Mouse (Mus musculus): ENCODE results near the gene Ak2. TPM values are rescaled to one million over a fixed set of nuclear protein-coding genes. Genes with fewer than 3 reads are reported as not detected.

Gene Ak2
- total and polyA plus RNA-seq, 3 experiments = 269 to 363 (median 280) TPM

DNA sequence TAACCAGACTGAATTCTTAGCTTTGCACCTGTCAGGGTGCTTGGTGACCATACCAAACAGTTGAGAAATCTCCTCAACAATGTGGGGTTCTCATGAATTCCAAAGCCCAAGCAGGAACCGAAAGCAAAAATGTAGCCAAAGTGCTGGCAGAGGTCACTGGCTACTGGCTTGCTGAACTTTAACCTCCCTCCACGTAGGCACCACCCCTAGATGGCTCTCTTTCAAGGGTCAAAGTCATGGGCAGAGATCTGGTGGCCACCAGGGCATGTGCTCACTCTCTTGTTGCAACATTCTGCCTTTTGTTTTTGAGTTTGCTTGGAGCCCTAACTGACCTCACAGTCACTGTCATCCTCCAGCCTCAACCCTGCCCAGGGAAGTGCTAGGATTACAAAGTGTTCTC, 8.1 kb upstream of the Ak2 start:
- Histone ChIP-seq H3K36me3 (replicated peaks in 1 of 2; ENCODE audit: control insufficient read depth in 1 of 2, insufficient read depth in 1 of 2, low read length in 1 of 2) (no peaks in the 10 kb centered on the region), H3K27ac (ENCODE audit: insufficient read depth, low read depth) (no peak overlapping the region), H3K79me2 (replicated peaks; ENCODE audit: control insufficient read depth, extremely low read depth, insufficient read depth, poor library complexity, severe bottlenecking) (no peaks in the 10 kb centered on the region), H3K9ac (ENCODE audit: insufficient read depth, low read depth) (no peak overlapping the region), H3K9me3 (replicated peaks; ENCODE audit: low read length) (peaks cover 4% of the 10 kb centered on the region), H3K4me3 (replicated peaks in 1 of 3; ENCODE audit: low read depth in 2 of 3, low read length in 2 of 3, poor library complexity in 1 of 3) (no peak overlapping the region), H3K4me2 (ENCODE audit: insufficient read depth, low read depth, poor library complexity, severe bottlenecking) (no peak overlapping the region), H3K4me1 (ENCODE audit: control insufficient read depth in 1 of 2, insufficient read depth in 2 of 2) (peaks cover 16 to 37% of the 10 kb centered on the region in 2 experiments), H3K27me3 (replicated peaks) (peaks cover 6% of the 10 kb centered on the region)
- TF ChIP-seq CHD1 (IDR thresholded peaks at IDR 0.05; ENCODE audit: low read depth, low read length) (no peak), CTCF (conservative IDR thresholded peaks at IDR 0.05 in 1 of 2, IDR thresholded peaks at IDR 0.05 in 1 of 2; ENCODE audit: low read depth in 2 of 2, low read length in 2 of 2) (peak in 1 of 2 experiments; percentile 37; a peak in 2 of 4 replicates), PAX5 (IDR thresholded peaks at IDR 0.05; ENCODE audit: low read length) (no peak), KAT2A (IDR thresholded peaks at IDR 0.05; ENCODE audit: insufficient replicate concordance, low read length) (no peak), MAX (IDR thresholded peaks at IDR 0.05; ENCODE audit: low read length) (no peak), NRF1 (IDR thresholded peaks at IDR 0.05; ENCODE audit: low read depth, low read length) (no peak), MAZ (IDR thresholded peaks at IDR 0.05; ENCODE audit: low read depth, low read length) (no peak), ZNF384 (IDR thresholded peaks at IDR 0.05; ENCODE audit: low read depth, low read length) (no peak), SMC3 (IDR thresholded peaks at IDR 0.05; ENCODE audit: low read depth, low read length) (0 out of 2 replicates have a peak, but pooled peaks have one; percentile 4)
- DNase-seq (ENCODE audit: extremely low read depth) = no peak
- dilution Hi-C loops (cut with MboI; ENCODE audit: extremely low pct_ligation_motif_present, extremely low pct_unique_long_range_greater_than_20kb, low sequenced_read_pairs) = no loop called here
- in situ Hi-C loops (cut with MboI; ENCODE audit: low pct_ligation_motif_present, low pct_unique_long_range_greater_than_20kb, low sequenced_read_pairs) = no loop called here

DNA sequence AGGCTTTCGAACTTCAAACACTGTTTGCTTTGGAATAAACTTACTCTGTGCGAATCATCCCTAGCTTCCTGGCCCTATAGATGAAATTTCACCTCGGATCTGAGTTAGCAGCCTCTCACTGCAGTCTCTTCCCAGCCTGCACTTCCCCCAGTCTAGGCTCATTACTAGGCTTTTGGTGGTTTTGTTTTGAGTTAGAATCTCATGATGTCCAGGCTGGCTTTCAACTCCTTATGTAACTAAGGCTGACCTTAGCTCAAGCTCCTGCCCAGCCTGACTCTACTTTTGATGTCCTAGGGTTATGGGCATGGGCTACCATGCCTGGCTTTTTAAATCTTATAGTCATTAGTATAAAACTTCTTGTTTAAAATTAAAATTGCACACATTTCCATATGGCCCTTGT, 7.2 kb upstream of the Ak2 start:
- Histone ChIP-seq H3K79me2 (replicated peaks; ENCODE audit: control insufficient read depth, extremely low read depth, insufficient read depth, poor library complexity, severe bottlenecking) (no peaks in the 10 kb centered on the region), H3K36me3 (replicated peaks in 1 of 2; ENCODE audit: control insufficient read depth in 1 of 2, insufficient read depth in 1 of 2, low read length in 1 of 2) (no peaks in the 10 kb centered on the region), H3K4me1 (ENCODE audit: control insufficient read depth in 1 of 2, insufficient read depth in 2 of 2) (peaks cover 16 to 34% of the 10 kb centered on the region in 2 experiments), H3K27me3 (replicated peaks) (peaks cover 9% of the 10 kb centered on the region), H3K9me3 (replicated peaks; ENCODE audit: low read length) (peaks cover 4% of the 10 kb centered on the region), H3K27ac (ENCODE audit: insufficient read depth, low read depth) (no peak overlapping the region), H3K4me2 (ENCODE audit: insufficient read depth, low read depth, poor library complexity, severe bottlenecking) (no peak overlapping the region), H3K4me3 (replicated peaks in 1 of 3; ENCODE audit: low read depth in 2 of 3, low read length in 2 of 3, poor library complexity in 1 of 3) (no peak overlapping the region), H3K9ac (ENCODE audit: insufficient read depth, low read depth) (no peak overlapping the region)
- dilution Hi-C loops (cut with MboI; ENCODE audit: extremely low pct_ligation_motif_present, extremely low pct_unique_long_range_greater_than_20kb, low sequenced_read_pairs) (no loop called here), in situ Hi-C loops (cut with MboI; ENCODE audit: low pct_ligation_motif_present, low pct_unique_long_range_greater_than_20kb, low sequenced_read_pairs) (no loop called here)
- DNase-seq (ENCODE audit: extremely low read depth) = no peak
- no peak for TF ChIP-seq NELFE (IDR thresholded peaks at IDR 0.05; ENCODE audit: low read depth, low read length)
- TF ChIP-seq RAD21 (IDR thresholded peaks at IDR 0.05; ENCODE audit: low read depth, low read length) = no peak
- TF ChIP-seq MAZ (IDR thresholded peaks at IDR 0.05; ENCODE audit: low read depth, low read length) = no peak
- TF ChIP-seq MYC (IDR thresholded peaks at IDR 0.05; ENCODE audit: low read depth, low read length) = no peak
- TF ChIP-seq MXI1 (IDR thresholded peaks at IDR 0.05; ENCODE audit: low read depth, low read length) = no peak
- no peak for TF ChIP-seq HCFC1 (IDR thresholded peaks at IDR 0.05; ENCODE audit: low read depth, low read length)
- no peak for TF ChIP-seq POLR2A (IDR thresholded peaks at IDR 0.05; ENCODE audit: low read depth, low read length)
- TF ChIP-seq TCF12 (IDR thresholded peaks at IDR 0.05; ENCODE audit: low read depth, low read length) = no peak
- TF ChIP-seq IRF4 (IDR thresholded peaks at IDR 0.05; ENCODE audit: low read depth, low read length) = peak; percentile 62; the same call in 1 of the 2 replicates
- TF ChIP-seq MAFK (IDR thresholded peaks at IDR 0.05; ENCODE audit: insufficient replicate concordance, low read length) = no peak
- TF ChIP-seq ZNF384 (IDR thresholded peaks at IDR 0.05; ENCODE audit: low read depth, low read length) = no peak
- TF ChIP-seq RCOR1 (conservative IDR thresholded peaks at IDR 0.05; ENCODE audit: low read depth, low read length) = no peak
- 0 out of 2 replicates have a peak, but pooled peaks have one; percentile 15 for TF ChIP-seq ETS1 (conservative IDR thresholded peaks at IDR 0.05; ENCODE audit: low read depth, low read length)
- TF ChIP-seq ZKSCAN1 (IDR thresholded peaks at IDR 0.05; ENCODE audit: borderline replicate concordance, low read depth, low read length) = no peak

Data from CH12.LX (cell line).